Mouse (Mus musculus) urinary bladder, postnatal 10 days (tissue): Measurements from ENCODE around the gene Ndufa13.
"Not testable (repeated sequence)": the region's sequence is repeated elsewhere in the genome, so short reads cannot be mapped to it uniquely, and the experiment has no call there.

Experiments used
- DNase-seq: peaks from one replicate; pipeline ENCODE4 v3.0.0; 2022; ENCODE audit warnings: low spot score

The Ndufa13 gene

GRCm38 (mm10) chr8:69902163-69903062 is at the start of gene Ndufa13, which contains the start of the genes Tssk6 and Yjefn3:
Gene Ndufa13, minus strand, starts transcription at chr8:69902558.
Gene Tssk6, plus strand, starts transcription at chr8:69902184.
Gene Yjefn3, minus strand, starts transcription at chr8:69902712.
- DNase-seq: no peak

DNA sequence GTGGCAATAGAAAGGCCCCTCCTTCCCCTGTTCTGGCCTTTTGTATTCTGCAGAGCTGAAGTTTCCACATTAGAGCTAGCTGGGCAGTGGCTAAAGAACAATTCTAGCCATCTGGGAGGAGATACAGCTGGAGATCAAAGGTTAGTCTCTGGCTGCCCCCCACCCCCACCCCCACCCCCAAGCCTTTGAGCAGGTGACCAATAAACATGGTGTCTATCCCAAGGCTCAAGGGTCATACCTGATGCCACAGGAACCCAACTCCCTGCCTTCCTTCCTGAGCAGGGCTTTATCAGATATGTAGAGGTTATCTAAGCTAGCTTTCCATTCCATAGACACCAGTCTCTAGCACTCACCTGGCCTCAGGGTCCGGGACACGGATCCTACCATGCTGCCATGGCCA is 47.9 kb upstream of the Ndufa13 start:
- DNase-seq: no peak

- DNase-seq: not testable (repeated sequence)
Measured at GRCm38 (mm10) chr8:69942495-69942894, 40.1 kb upstream of the Ndufa13 start.

DNA sequence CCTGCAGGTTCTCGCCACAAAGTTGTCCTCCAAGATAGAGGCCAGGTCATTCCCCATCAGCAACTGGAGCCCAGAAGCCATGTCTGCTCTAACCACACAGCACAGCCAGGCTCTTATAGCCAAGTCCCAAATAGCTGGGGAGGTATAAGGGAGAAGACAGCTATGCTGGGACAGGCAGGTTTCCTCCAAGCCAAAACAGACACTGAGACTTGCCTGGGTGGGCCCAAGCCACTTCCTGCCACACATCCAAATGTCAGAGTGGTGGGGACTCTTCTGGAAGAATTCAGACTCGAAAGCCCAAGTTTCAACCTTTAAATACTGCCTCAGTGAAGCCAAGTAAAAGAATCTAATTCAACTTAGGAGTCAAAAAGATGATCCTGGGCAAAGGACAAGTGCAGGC is 38.0 kb upstream of the Ndufa13 start:
- DNase-seq: no peak

DNA sequence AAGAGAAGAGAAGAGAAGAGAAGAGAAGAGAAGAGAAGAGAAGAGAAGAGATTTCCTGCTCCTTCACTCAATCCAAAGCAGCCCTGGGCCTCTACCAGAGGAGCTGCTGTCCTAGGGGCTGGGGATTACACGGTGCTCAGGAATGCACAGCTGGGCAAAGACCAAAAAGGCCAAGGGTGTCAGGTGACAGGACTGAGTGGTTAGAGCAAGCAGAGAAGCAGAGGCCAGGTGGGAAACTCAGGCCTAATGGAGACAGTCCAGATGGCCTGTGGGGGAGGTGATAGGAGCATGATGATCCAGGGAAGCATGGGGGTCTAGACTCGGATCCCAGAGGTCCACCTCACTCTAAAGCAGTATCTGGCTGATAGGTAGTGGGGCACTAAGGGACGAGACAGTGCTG is 37.3 kb upstream of the Ndufa13 start:
- DNase-seq: no peak

GRCm38 (mm10) chr8:69938245-69938982 is 36.1 kb upstream of the Ndufa13 start:
- no peak for DNase-seq

DNA sequence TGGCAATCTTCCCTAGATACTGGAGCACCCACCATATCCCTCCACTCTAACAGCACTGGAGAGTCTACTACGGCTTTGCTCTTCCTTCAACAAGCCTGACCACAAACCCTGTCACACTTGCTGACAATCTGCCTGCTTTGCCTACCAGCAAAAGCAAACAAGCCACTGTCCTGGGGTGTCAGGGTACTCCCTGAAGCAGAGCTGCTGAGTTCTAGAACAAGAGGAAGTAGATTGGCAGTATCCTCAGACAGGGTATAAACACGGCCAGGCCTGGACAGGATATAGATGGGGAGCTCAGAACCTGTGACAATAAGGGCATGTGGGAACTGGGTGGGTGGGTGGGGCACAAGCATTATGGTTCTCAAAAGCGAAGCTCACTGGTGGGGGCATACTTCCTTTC is 35.1 kb upstream of the Ndufa13 start:
- DNase-seq: no peak

- no peak for DNase-seq
Measured at GRCm38 (mm10) chr8:69936050-69936794, 33.9 kb upstream of the Ndufa13 start.

DNA sequence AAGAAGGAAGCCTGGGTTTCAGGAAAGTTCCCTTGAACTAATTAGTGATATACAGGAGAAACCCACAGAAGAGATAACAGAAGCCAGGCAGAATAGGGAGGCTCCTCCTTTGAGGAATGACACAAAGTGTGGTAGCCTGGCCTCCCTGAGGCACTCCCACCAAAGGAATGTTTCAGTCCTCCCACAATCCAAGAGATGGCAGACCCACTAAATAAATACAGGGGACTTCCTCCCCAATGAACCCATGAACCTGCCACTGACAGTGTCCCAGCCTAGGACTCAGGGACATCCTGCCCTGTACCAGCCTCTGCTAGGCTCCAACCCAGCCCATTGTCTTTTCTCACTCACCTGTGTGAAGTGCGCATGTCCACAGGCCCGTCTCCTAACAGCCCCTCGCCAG is 33.1 kb upstream of the Ndufa13 start:
- DNase-seq: no peak

- DNase-seq: no peak
Measured at GRCm38 (mm10) chr8:69934582-69934981, 32.2 kb upstream of the Ndufa13 start.

- no peak for DNase-seq
Measured at GRCm38 (mm10) chr8:69933811-69934210, 31.5 kb upstream of the Ndufa13 start.

- DNase-seq: no peak
Measured at GRCm38 (mm10) chr8:69926901-69927300, 24.5 kb upstream of the Ndufa13 start.

DNA sequence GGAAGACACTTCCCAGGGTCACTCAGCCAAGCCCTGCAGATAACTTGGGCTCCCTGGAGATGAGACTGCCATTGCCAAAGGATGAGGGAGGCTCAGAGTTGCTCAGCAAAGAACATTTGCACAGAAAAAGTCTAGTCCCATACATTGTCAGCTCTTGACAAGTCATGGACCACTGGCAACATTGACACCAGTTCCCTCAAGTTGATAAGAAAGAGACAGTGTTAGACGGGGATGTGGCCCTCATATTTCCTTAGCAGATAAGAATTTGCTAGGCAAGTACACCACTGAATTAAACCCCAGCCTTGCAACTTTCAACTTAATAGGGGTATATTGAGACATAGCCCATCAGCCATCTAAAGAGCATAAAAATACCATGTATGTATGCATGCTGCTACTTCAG is 21.6 kb upstream of the Ndufa13 start:
- no peak for DNase-seq

- DNase-seq: no peak
Measured at GRCm38 (mm10) chr8:69921141-69921540, 18.8 kb upstream of the Ndufa13 start.

- no peak for DNase-seq
Measured at GRCm38 (mm10) chr8:69919876-69920662, 17.7 kb upstream of the Ndufa13 start.

DNA sequence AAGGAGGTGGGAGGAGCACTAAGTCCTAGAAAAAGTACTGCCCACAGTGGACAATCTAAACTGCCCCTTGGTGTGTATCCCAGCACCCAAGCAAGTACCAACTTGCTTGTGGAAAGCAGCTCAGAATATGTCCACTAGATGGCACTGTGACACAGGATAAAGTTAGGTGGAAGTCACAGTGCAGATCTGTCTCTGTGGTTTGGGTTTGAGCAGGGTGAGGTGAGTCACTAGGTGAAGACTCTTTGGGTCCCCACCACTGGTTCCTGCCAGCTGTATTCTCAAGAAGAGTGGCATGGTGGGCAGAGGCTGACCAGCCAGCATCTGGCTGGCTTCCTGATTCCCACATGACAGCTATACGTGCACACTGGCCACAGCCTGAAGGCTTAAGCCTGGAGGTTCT is 16.7 kb upstream of the Ndufa13 start:
- no peak for DNase-seq

DNA sequence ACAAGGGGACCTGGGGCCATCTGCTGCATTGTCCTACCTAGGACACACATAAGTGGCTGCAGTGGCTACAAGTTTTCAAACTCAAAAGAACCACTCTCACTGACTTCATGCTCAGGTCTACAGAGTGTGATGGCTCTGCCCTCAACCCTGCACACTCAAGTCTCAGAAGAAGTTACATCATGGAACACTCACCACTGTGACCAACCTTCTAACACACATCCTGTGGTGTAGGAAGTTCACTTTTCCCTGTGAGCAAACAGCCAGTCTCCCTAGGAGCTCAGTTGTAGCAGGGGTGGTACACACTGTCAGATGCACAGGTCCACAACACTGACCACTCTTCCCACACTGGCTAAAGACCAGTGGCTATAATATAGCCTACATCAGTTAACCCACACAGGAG is 16.1 kb upstream of the Ndufa13 start:
- DNase-seq: no peak

DNA sequence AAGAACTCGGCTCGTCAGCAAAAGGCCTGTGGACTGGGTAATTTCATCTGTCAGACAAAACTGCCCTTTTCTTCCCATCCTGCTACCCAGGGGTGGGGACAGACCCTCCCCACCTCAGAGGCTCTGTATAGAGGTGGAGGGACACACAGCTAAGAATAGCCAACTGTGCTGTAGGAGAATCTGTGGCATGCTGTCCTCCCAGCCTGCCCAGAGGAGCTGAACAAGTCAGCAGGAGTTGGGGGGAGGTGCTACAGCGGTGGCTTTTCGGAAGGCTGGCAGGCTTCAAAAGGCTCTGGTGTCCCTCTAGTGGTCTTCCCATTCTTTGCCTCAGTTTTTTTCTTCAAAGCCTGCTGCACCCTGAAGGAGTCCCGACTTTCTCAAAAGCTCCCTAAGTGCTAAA is 13.4 kb upstream of the Ndufa13 start:
- DNase-seq: no peak

DNA sequence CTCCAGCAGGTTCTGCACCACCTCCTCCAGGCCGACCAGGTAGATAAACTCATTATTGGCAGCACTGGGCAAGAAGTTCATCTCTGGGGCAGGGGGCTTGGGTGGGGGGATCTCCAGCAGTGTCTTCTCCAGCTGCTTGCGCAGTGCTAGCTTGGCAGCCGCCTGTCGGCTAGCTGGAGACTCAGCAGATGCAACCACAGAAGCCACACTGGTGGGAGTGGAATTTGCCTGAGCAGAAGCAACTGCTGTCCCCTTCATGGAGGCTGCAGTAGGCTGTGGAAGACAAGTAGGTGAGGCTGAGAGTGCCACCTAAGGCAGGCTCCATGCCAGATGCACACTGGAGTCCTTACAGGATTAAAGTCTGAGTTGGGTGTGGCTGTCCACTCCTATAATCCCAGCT is 12.2 kb upstream of the Ndufa13 start:
- no peak for DNase-seq

- no peak for DNase-seq
Measured at GRCm38 (mm10) chr8:69912478-69913074, 10.2 kb upstream of the Ndufa13 start.

DNA sequence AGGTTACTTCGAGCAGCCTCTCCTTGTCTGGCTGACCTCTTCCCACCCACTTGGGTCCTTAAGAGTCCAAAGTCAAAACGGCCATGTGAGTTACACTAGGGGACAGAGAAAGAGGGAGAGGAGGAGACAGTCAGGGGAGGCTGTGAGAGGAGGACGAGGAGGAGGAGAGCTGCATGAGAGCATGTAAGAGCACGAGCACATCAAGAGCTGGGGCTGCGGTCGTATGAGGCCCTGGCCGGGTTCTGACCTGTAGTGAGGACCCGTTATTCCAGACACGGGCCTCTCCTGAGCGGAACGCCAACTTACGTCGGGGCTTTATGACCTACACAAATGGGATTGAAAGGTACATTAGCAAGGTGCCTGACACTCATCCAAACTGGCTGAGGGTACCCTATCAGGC is 9.6 kb upstream of the Ndufa13 start:
- DNase-seq: no peak
